Mouse (Mus musculus) adrenal gland, adult 2 months (tissue): Measurements from ENCODE around the gene Osr1. TPM values are rescaled to one million over a fixed set of nuclear protein-coding genes. Genes with fewer than 3 reads are reported as not detected.
A peak's percentile ranks its signal among the peaks of the same experiment; 100 is the strongest.

ENCODE experiments used
- DNase-seq: peaks from one replicate; pipeline ENCODE4 v3.0.0; 2021
- long read RNA-seq: library from polyadenylated mRNA; stranded (forward); transcript quantifications from one replicate; pipeline ENCODE4 v2.0.0, GENCODE M21; 2021
- polyA plus RNA-seq: library from polyadenylated mRNA; depleted of rRNA; stranded (reverse); fragments of >200 nt; gene quantifications from 2 replicates; pipeline ENCODE4 v1.2.3, GENCODE M21; 2012; rRNA removed
- total RNA-seq, 2 experiments: library from RNA; stranded (reverse); gene quantifications; 2 replicates each; pipeline ENCODE4 v1.2.3; 2021

Osr1 gene
- total RNA-seq (1 to 10 TPM; 2.7 to 4.8 TPM), polyA plus RNA-seq (3.5 and 9.3 TPM in 2 replicates)
- long read RNA-seq, transcript Osr1-201 (3 exons, 2,012 nt), result major isoform, 8 of 8 reads
- long read RNA-seq, partial matches to known transcripts, result 0 of 8 reads
- long read RNA-seq, other reads (novel, unspliced or antisense), result 0 of 8 reads

DNA sequence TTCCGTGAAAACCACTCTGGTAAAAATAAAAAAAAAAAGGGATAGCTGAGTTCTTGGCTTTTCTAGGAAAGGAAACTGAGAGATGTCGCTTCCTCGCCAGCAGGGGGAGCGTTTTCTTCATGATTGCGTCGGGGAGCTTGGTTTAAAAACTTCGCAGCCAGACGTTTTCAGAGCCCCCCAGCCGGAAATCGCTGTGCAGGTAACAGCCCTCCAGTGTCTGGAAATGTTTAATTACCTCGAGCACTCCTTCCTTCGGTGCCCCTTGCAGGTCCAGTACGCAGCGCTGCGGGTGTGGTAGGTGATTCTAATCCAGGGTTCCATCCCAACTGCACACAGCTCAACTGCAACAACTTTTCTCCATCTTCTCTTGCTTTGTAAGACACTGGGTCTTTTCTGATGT, at the start of gene Osr1:
Gene Osr1, plus strand, starts transcription at position 146 of the 400 bp plus-strand sequence.
- DNase-seq, result peak; percentile 58

- no peak for DNase-seq
Observed at GRCm38 (mm10) chr12:9550328-9550727, 19.6 kb upstream of the Osr1 start.

- no peak for DNase-seq
Observed at GRCm38 (mm10) chr12:9564956-9565355, 5.0 kb upstream of the Osr1 start.

- no peak for DNase-seq
Observed at GRCm38 (mm10) chr12:9570496-9570995, 630 bp downstream of the Osr1 start.

DNA sequence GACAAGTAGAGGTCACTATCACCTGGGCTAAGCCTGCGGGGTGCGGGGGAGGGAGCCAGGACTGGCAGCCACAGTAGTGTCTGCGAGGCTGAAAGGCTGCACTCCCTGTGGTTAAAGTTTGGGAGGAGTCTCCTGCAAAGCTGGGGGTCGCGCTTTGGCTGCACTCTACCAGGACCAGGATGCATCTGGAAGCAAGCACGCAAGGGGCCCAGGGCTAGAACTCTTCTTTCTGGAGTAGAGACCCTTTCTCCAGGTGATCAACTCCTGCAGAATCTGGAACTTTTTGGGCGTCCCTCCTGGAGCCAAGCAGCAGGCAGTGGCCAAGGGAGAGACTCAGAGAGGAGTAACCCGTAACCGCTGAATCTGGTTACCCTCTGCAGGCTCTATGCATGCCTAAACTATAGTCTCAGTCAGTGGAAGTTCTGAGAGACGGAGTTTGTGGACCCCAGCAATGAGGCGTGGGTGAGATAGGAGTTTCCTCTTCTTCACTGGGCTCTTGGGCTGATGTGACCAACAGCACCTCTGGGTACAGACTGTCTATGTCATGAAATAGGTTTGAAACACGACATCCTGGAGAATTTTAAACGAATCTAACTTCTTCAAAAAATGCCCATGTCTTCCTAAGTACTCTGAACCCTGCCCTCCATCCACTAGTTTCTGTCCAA, 1.5 kb downstream of the Osr1 start:
- DNase-seq, result no peak

DNA sequence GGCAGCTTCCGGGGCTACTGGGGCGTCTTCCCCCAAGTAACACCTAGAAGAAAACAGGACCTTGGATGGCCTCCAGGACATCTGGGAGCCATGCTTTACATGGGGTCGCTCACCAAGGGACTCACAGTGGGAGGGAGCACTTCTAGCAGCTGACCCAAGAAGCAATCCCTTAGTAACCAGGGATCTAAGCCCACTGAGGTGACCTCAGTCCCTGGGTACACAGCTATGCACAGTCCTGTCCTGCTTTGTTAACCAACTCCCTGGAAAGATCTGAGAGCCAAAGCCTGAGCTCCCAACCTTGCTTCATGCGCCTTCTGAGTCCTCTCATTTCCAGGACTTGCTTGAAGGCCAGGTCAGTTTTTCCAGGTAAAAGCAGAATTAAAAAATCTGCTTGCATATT, 2.1 kb downstream of the Osr1 start:
- no peak for DNase-seq

DNA sequence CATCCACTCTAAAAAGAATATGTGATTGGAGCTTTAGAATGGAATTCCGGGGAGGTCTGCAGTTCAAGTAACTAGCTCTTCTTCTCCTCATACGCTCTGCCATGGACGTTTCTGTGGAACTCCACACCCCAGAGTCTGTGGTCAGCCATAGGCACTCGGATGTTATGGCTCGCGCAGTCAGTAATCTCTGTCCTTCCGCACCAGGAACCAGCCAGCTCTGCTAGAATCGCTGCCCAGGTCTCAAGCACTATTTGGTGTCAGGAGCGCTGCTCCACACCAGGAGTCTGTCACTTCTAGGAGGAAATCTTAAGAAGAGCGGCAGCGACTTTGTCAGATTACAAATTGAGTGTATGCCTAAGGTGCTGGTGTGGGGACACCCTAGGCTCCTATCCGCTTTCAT, 3.8 kb downstream of the Osr1 start:
- no peak for DNase-seq

- DNase-seq, result peak; percentile 31
Observed at GRCm38 (mm10) chr12:9574244-9574871, 4.4 kb downstream of the Osr1 start.

- no peak for DNase-seq
Observed at GRCm38 (mm10) chr12:9575158-9576042, 5.5 kb downstream of the Osr1 start.

DNA sequence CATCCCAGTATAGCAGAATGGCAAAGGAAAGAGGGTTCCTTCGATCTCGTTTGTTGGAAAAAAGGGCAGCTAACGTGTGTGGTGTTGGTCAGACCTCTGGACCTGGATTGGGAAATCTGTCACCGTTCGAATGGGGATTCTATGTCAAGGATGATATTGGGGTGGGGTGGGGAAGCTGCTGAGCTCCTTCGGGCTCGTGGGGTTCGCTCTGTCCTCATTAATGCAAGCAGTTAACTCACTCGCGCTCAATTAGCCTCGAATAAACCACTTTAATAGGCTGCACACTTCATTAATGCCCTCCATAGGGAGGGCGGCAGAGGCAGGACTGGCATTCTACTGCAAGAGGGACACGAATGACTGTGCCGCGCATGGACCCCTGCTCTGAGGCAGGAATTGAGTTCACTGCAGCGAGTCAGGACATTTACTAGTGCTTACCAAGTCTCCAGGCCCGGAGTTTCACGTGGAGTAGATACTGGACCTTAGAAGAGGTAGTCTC, 6.2 kb downstream of the Osr1 start:
- DNase-seq, result no peak

GRCm38 (mm10) chr12:9577610-9578009, 7.7 kb downstream of the Osr1 start:
- DNase-seq, result no peak

DNA sequence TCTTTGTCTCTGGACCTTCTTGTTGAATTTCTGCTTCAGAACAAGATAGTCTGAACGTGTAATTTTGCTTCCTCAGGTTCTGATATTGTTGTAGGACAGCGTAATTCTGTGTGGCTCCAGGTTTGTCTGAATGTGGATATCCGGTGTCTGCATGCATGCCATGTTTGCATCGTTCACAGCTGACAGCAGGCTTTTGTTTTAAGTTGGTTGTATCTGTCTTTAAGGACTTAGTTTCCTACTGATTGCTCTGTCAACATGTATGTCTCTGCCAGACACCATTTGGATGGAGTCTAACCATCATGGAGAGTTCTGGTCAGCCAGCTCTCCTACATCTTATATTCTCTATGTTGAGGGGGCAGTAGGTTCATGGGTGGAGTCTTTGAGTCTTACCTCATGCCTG, 8.7 kb downstream of the Osr1 start:
- no peak for DNase-seq

DNA sequence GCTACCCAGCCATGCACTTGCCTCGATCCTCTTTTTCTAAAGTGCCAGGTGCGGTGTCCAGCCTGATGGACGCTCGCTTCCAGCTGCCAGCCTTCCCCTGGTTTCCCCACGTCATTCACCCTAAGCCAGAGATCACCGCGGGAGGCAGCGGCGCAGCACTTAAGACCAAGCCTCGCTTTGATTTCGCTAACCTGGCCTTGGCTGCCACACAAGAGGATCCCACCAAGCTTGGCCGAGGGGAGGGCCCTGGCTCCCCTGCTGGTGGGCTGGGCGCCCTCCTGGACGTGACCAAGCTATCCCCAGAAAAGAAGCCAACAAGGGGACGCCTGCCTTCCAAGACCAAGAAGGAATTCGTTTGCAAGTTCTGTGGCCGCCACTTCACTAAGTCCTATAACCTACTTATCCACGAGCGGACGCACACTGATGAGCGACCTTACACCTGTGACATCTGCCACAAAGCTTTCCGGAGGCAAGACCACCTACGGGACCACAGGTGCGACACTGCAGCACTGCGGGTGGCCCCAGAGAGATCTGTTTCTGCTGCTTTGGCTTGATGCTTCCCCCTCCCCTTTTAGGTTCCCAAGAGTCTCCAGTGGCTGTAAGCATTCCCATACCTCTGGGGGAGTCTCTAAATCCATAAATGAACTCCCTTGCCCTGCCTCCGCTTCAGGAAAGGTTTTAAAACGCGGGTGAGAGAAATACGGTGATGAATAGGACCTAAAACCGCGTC, 9.6 kb downstream of the Osr1 start:
- DNase-seq, result no peak

- peak; percentile 18 for DNase-seq
Observed at GRCm38 (mm10) chr12:9580041-9580905, 10.4 kb downstream of the Osr1 start.

DNA sequence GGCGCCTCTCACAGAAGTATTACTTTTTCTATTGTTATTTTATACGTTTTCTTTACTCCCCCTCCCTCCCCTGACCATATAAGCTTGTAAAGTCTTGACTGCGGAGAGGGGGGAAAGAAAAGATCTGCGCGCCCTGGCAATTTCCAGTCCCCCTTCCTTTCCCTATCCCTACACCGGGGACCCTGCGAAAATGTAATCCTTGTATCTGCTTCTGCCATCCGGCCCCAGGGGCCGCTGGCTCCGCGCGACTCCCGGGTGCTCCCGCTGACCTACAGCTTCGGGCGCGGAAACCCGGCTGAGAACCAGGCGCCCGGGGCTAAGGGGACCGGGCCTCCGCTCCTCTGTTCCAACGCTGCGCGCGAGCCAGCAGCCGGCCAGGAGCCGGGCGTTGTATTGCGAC, 11.1 kb downstream of the Osr1 start:
- no peak for DNase-seq

GRCm38 (mm10) chr12:9581506-9581905, 11.6 kb downstream of the Osr1 start:
- DNase-seq, result no peak

DNA sequence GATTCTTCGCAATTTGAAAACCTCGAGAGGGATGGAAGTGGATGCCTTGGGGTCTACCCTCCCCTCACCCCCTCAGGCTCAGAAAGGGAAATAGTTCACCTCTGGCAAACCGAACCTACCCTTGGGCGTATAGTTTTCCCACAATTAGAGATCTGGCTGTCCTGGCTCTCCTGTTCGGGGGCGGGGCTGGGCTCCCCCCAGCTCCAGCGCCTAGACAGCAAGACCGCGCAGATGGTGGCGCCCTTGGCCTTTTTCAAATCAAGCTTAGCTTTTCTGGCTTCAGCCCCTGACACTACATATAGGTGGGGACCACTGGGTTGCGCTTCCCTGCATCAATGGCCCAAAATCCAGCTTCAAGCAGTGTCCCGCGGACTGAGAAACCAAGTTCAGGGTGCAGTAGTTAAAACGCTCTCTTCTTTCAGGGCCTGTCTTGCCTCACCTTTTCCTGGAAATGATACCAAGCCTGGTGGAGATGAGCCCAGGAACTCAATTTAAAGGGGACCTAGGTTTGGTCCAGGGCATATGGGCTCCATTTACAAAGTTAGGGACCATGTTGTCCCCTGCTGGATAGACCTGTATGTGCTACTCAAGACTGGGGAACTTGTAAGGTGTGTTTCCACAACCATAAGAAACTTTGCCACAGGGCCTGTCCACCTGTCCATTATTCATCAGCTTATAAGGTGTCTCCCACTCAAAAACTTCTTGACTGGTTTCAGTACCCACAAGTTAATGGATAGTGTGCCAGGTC, 12.5 kb downstream of the Osr1 start:
- no peak for DNase-seq

DNA sequence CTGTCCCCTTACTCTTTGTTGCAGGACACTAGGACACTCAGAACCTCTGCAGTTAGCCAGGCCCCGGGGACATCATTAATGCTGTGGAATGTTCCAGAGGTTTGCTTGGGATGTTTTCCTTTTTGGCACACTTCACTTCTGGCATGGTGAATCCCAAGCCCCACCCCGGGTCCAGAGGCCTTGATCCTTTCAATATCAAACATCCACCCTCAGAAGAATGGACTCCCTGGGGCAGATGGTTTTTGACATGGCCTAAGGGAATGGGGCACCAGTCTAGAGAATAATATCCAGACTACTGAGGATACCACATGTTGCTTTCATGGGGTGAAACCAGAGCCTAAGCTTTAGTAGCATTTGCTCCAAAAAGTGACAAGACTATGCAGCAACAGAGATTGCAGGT, 13.5 kb downstream of the Osr1 start:
- no peak for DNase-seq

- DNase-seq, result peak; percentile 83
Observed at GRCm38 (mm10) chr12:9584366-9585084, 14.6 kb downstream of the Osr1 start.
